Mouse (Mus musculus): ENCODE measurements at regions not wholly inside any gene's neighbourhood (a gene's known extent, or its start where the extent isn't known, plus 50 kb on each side); places are given as distances from the start of the nearest gene placed in this dataset.
A peak's percentile ranks its signal among the peaks of the same experiment; 100 is the strongest.

DNA sequence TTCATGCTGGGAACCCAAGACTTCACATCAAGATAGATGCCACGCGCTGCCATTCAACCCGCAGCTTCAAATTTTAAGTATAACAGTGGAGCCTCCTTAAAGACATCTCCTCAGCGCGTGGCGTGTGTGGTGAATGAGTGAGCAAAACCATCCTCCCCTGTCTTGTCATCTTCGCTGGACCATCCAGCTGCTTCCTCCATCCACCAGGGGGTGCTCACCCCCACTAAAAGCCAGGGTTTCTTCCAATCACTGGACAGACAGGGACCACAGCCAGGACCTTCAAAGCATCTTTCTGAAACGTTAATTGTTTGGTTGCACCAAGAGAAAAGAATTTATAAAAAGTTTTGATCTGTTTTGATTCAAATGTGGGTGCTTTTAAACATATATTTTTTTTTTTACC is 256.8 kb upstream of the Sox11 start:
- TF ChIP-seq CTCF (IDR thresholded peaks at IDR 0.05; ENCODE audit: control insufficient read depth, insufficient read depth, low read length): peak; percentile 6; the same call in 1 of the 2 replicates
- TF ChIP-seq POLR2A (IDR thresholded peaks at IDR 0.05; ENCODE audit: borderline replicate concordance, control insufficient read depth, low read depth, low read length): no peak

Data from bone marrow, adult 2 months (tissue).